Mouse (Mus musculus): ENCODE data around the gene Pex11a. TPM values are rescaled to one million over a fixed set of nuclear protein-coding genes. Genes with fewer than 3 reads are reported as not detected.
A peak's percentile ranks its signal among the peaks of the same experiment; 100 is the strongest.

The Pex11a gene
- total and polyA plus RNA-seq, 3 experiments = 16.4 to 19.0 (median 18.1) TPM

DNA sequence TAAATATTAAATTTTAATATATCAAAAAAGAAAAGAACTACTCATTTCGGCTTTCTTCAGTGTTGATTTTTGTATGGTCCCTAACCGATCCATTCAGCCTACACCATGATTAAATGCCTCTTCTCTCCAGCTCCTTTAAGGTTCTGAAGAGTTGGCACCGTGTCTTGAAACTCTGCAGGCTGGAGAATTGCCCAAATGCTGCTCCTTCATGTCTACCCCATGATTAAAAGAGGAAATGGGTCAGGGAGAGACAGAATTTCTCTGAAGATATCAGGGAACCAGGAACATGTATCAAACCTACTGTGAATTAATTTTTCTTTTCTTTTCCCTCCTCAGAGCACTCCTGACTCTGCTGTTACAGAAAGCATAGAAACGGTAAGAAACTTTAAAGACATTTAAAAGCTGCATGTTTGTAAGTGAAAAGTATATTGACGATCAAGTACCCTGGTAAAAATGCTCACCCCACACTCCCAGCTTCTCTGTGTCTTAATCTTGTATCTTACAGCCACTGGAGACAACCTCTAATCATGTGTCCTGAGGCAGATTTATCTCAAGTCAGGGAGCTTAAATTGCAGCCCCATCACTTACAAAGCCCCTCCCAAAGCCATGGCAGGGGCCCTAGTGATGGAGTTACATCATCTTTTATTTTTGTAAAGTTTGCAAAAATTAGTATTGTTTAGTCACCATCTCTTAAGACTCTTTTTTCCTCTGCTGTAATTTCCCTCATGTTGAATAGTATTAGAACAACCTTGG, 18.4 kb upstream of the Pex11a start:
- TF ChIP-seq CTCF (IDR thresholded peaks at IDR 0.05) (no peak), EP300 (IDR thresholded peaks at IDR 0.05; ENCODE audit: insufficient read depth, low read depth, low read length) (no peak), POLR2A (IDR thresholded peaks at IDR 0.05; ENCODE audit: insufficient read depth, low read depth, low read length) (no peak)
- no peak overlapping the region for H3K4me3 ChIP-seq
- no peak overlapping the region for H3K9ac ChIP-seq (ENCODE audit: low read depth, low read length)
- H3K4me1 ChIP-seq (ENCODE audit: control insufficient read depth, insufficient read depth, low read length) = no peaks in the 10 kb centered on the region
- intact Hi-C loops (cut with DNase I) = no loop called here
- no peaks in the 10 kb centered on the region for H3K36me3 ChIP-seq (ENCODE audit: control insufficient read depth, insufficient read depth, low read length)
- no peak for DNase-seq
- no peak overlapping the region for H3K27ac ChIP-seq
- H3K79me2 ChIP-seq (replicated peaks; ENCODE audit: control insufficient read depth, insufficient read depth, low read length) = no peaks in the 10 kb centered on the region
- 54% methylated on average over 5 of the region's 5 CpGs for WGBS
- H3K27me3 ChIP-seq (ENCODE audit: control insufficient read depth, insufficient read depth, low read length) = no peaks in the 10 kb centered on the region

DNA sequence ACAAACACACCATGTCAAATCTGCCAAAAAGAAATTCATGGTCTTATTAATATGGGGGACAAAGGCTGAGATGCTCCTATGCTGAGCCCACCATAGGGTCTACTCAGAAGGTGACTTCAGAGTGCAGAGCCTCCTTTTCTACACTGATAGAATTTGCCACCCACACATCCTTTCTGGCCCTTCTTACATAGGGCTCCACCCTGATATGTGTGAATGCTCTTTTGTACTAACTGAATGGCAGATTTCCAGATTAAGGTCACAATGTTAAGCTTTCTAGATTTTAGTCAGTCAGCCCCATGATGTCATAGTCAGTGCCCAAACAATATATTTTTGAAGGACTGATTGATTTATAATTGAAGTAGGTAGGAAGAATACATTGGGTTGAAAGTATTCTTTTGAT, 16.8 kb upstream of the Pex11a start:
- Histone ChIP-seq H3K79me2 (replicated peaks; ENCODE audit: control insufficient read depth, insufficient read depth, low read length) (no peaks in the 10 kb centered on the region), H3K27me3 (ENCODE audit: control insufficient read depth, insufficient read depth, low read length) (no peaks in the 10 kb centered on the region), H3K36me3 (ENCODE audit: control insufficient read depth, insufficient read depth, low read length) (no peaks in the 10 kb centered on the region), H3K4me3 (no peak overlapping the region), H3K9ac (ENCODE audit: low read depth, low read length) (no peak overlapping the region), H3K27ac (no peak overlapping the region), H3K4me1 (ENCODE audit: control insufficient read depth, insufficient read depth, low read length) (no peaks in the 10 kb centered on the region)
- no peak for DNase-seq
- TF ChIP-seq POLR2A (IDR thresholded peaks at IDR 0.05; ENCODE audit: insufficient read depth, low read depth, low read length) (no peak), EP300 (IDR thresholded peaks at IDR 0.05; ENCODE audit: insufficient read depth, low read depth, low read length) (no peak), CTCF (IDR thresholded peaks at IDR 0.05) (no peak)
- intact Hi-C loops (cut with DNase I) = no loop called here

DNA sequence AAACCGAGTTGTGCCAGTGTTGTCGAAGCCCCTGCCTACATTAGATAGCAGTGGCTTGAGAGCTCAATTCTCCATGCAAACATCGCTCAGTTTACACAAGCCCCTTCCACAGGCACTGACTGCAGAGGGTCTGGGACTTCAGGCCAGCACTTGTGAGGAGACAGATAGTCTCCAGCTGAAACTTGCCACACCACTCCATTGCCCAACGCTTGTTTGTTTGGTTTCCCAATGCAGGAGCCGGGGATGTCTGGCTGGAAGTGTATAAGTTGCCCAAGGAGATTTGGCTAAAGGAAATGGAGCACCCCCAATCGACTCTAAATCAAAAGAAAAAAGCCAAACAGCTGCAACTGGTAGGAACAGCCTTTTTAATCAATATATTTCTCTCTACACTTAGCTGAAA, 15.2 kb upstream of the Pex11a start:
- Histone ChIP-seq H3K27ac (no peak overlapping the region), H3K27me3 (ENCODE audit: control insufficient read depth, insufficient read depth, low read length) (no peaks in the 10 kb centered on the region), H3K79me2 (replicated peaks; ENCODE audit: control insufficient read depth, insufficient read depth, low read length) (no peaks in the 10 kb centered on the region), H3K36me3 (ENCODE audit: control insufficient read depth, insufficient read depth, low read length) (no peaks in the 10 kb centered on the region), H3K4me1 (ENCODE audit: control insufficient read depth, insufficient read depth, low read length) (no peaks in the 10 kb centered on the region), H3K9ac (ENCODE audit: low read depth, low read length) (no peak overlapping the region), H3K4me3 (no peak overlapping the region)
- DNase-seq = no peak
- WGBS = 61% methylated on average over 6 of the region's 6 CpGs
- TF ChIP-seq POLR2A (IDR thresholded peaks at IDR 0.05; ENCODE audit: insufficient read depth, low read depth, low read length) (no peak), EP300 (IDR thresholded peaks at IDR 0.05; ENCODE audit: insufficient read depth, low read depth, low read length) (no peak), CTCF (IDR thresholded peaks at IDR 0.05) (no peak)
- intact Hi-C loops (cut with DNase I) = no loop called here

DNA sequence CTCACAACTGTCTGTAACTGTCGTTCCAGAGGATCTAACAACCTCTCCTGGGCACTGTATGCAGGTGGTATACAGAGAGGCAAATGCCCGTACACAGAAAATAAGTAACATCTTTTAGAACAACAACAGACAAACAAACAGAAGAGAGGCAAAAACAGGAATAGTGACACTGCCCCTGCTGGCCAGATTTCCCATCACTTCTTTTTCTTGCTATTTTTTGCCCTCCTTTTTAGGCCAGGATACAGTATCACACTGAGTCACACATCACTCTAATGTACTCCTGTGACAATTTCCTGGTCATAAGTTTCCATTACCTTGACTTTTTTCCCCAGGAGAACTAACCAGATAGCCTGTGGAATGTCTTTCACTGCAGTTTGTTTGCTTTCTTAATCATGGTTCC, 13.4 kb upstream of the Pex11a start:
- Histone ChIP-seq H3K4me3 (no peak overlapping the region), H3K4me1 (ENCODE audit: control insufficient read depth, insufficient read depth, low read length) (no peaks in the 10 kb centered on the region), H3K36me3 (ENCODE audit: control insufficient read depth, insufficient read depth, low read length) (no peaks in the 10 kb centered on the region), H3K27ac (no peak overlapping the region), H3K79me2 (replicated peaks; ENCODE audit: control insufficient read depth, insufficient read depth, low read length) (no peaks in the 10 kb centered on the region), H3K27me3 (ENCODE audit: control insufficient read depth, insufficient read depth, low read length) (no peaks in the 10 kb centered on the region), H3K9ac (ENCODE audit: low read depth, low read length) (no peak overlapping the region)
- TF ChIP-seq EP300 (IDR thresholded peaks at IDR 0.05; ENCODE audit: insufficient read depth, low read depth, low read length) (no peak), CTCF (IDR thresholded peaks at IDR 0.05) (peak; percentile 28), POLR2A (IDR thresholded peaks at IDR 0.05; ENCODE audit: insufficient read depth, low read depth, low read length) (no peak)
- no peak for DNase-seq
- intact Hi-C loops (cut with DNase I) = no loop called here
- WGBS = 49% methylated on average over 2 of the region's 2 CpGs

DNA sequence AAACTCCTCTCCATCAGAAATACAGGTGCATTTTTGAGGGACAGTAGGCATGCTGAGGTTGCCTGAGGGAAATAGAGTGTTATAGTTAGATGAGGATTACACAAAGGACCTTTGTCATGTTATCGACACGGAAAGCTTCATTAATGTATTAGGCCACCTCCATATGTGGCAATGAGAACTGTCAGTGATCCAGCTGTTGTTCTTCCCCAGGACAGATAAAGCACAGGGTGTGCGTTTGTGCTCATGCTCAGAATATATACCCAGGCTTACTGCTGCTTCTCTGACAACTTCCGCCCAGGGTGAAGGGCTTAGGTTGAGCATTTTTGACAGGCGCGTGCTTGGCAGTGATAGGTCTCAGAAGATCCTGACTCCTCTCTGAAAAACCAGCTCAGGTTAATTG, 6.6 kb upstream of the Pex11a start:
- TF ChIP-seq EP300 (IDR thresholded peaks at IDR 0.05; ENCODE audit: insufficient read depth, low read depth, low read length) = no peak
- no peak for TF ChIP-seq CTCF (IDR thresholded peaks at IDR 0.05)
- no peak for TF ChIP-seq POLR2A (IDR thresholded peaks at IDR 0.05; ENCODE audit: insufficient read depth, low read depth, low read length)
- Histone ChIP-seq H3K27me3 (ENCODE audit: control insufficient read depth, insufficient read depth, low read length) (no peaks in the 10 kb centered on the region), H3K4me1 (ENCODE audit: control insufficient read depth, insufficient read depth, low read length) (no peaks in the 10 kb centered on the region), H3K4me3 (no peak overlapping the region), H3K36me3 (ENCODE audit: control insufficient read depth, insufficient read depth, low read length) (no peaks in the 10 kb centered on the region), H3K9ac (ENCODE audit: low read depth, low read length) (no peak overlapping the region), H3K27ac (no peak overlapping the region), H3K79me2 (replicated peaks; ENCODE audit: control insufficient read depth, insufficient read depth, low read length) (no peaks in the 10 kb centered on the region)
- WGBS = 82% methylated on average over 6 of the region's 6 CpGs
- no peak for DNase-seq
- intact Hi-C loops (cut with DNase I) = no loop called here

DNA sequence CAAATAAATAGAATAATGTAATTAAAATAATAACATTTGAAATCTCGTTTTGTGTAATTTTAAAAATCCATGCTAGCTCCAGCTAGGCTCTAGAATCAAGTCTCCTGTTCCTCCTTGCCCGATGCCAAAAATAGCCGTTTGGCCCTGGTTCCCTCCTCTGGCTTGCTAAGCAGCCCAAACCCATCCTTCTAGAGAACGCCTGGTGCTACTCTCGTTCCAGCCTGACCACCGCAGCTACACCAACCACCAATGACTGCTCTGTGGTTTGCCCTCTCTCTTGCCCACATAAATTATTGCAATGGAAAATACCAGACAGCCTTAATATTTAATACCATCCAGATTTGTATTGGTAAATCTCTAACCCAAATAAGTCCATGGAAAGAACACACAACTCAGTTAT, 4.7 kb upstream of the Pex11a start:
- TF ChIP-seq POLR2A (IDR thresholded peaks at IDR 0.05; ENCODE audit: insufficient read depth, low read depth, low read length) (no peak), EP300 (IDR thresholded peaks at IDR 0.05; ENCODE audit: insufficient read depth, low read depth, low read length) (no peak), CTCF (IDR thresholded peaks at IDR 0.05) (no peak)
- Histone ChIP-seq H3K27me3 (ENCODE audit: control insufficient read depth, insufficient read depth, low read length) (no peaks in the 10 kb centered on the region), H3K27ac (no peak overlapping the region), H3K36me3 (ENCODE audit: control insufficient read depth, insufficient read depth, low read length) (no peaks in the 10 kb centered on the region), H3K4me1 (ENCODE audit: control insufficient read depth, insufficient read depth, low read length) (peaks cover 2% of the 10 kb centered on the region; the same call in 1 of the 2 replicates), H3K9ac (ENCODE audit: low read depth, low read length) (no peak overlapping the region), H3K4me3 (no peak overlapping the region), H3K79me2 (replicated peaks; ENCODE audit: control insufficient read depth, insufficient read depth, low read length) (no peaks in the 10 kb centered on the region)
- DNase-seq = no peak
- WGBS = 50% methylated on average over 6 of the region's 6 CpGs
- intact Hi-C loops (cut with DNase I) = no loop called here

Data from heart, adult 2 months (tissue).